Mouse (Mus musculus): ENCODE measurements at regions not wholly inside any gene's neighbourhood (a gene's known extent, or its start where the extent isn't known, plus 50 kb on each side); places are given as distances from the start of the nearest gene placed in this dataset.
A peak's percentile ranks its signal among the peaks of the same experiment; 100 is the strongest.

DNA sequence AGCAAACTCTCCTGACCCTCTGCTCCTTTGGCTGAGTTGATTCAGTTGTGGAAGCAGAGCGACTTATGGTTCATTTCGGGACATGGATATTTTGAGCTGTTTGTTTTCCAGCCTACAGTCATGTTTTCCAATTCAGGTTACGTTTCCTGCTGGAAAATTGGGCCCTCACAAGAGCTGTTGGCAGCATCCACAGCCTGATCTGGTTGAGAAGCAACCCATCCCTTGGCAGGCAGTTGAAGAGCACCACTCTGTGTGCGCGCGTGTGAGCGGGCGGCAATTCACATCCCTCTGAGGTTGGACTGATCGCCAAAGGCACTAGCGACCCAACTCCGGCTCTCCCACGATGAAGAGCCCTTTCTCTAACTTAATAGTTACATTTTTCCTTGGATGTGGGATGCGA, 457.1 kb downstream of the Tmem38b start:
- Histone ChIP-seq H3K9me3 (no peaks in the 10 kb centered on the region), H3K4me3 (no peak overlapping the region), H3K36me3 (no peaks in the 10 kb centered on the region), H3K27me3 (ENCODE audit: insufficient read depth, poor library complexity, severe bottlenecking) (no peaks in the 10 kb centered on the region), H3K4me1 (no peaks in the 10 kb centered on the region), H3K27ac (no peak overlapping the region)
- DNase-seq (ENCODE audit: low spot score), result no peak
- 91% methylated on average over 13 of the region's 13 CpGs for WGBS

DNA sequence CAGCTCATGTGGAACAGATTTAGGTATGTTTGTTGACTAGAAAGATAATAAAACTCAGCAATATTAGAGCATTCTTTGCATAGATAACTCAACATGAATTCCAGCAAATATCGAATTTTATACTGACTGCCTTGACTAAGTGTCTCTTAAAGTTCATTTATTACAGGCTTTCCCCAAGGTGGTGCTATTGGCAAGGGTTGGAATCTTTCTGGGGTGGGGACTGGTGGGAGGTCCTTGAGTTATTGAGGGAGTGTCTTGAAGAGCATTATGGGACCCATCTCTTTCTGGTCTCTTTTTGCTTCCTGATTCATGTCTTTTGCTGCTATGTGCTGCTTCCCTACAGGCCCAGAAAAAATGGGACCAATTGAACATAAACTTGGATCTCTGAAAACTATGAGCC, 488.0 kb downstream of the Tmem38b start:
- no peaks in the 10 kb centered on the region for H3K27me3 ChIP-seq (ENCODE audit: insufficient read depth, poor library complexity, severe bottlenecking)
- no peak for DNase-seq (ENCODE audit: low spot score)
- WGBS, result 78% methylated on average over 1 of the region's 1 CpGs
- no peak overlapping the region for H3K4me3 ChIP-seq
- H3K9me3 ChIP-seq, result no peaks in the 10 kb centered on the region
- H3K27ac ChIP-seq, result no peak overlapping the region
- no peaks in the 10 kb centered on the region for H3K36me3 ChIP-seq
- no peaks in the 10 kb centered on the region for H3K4me1 ChIP-seq

DNA sequence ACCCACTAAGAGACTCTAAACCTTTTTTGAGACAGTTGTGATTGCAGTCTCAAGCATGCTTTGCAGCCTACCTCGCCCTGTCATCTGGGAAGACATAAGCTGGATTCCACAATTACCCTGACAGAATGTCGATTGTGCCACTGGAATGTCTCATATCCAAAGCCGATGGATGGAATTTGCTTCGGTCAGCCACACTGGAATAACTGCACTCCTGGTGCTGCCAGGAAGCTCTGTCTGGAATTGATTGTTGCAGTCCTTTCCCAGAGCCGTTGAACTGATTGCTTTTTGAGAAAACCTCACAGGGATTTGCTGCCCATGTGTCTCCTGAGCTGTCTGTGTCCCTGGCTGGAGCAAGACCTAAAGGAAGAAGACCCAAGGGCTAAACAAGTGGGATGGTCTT, 499.0 kb downstream of the Tmem38b start:
- no peak for DNase-seq (ENCODE audit: low spot score)

DNA sequence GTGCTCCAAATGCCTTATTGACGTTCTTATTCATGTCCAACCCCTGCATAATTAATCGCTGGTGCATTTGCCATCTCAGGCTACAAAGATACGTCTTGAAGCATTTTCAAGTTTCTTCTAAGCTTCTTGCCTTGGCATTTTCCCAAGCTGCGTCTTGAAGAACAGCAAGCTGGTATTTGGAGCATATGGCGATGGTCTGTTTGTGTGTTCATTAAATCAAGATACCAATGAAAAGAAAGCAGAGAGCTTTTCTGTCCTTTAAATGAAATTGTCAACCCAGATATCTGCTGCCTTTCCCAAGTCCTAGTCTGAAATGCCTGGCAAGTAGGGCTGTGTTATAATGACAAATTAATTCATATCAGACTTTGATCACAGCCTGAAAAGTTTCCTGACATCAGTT, 502.4 kb downstream of the Tmem38b start:
- peaks cover 16% of the 10 kb centered on the region for H3K4me1 ChIP-seq
- H3K36me3 ChIP-seq, result no peaks in the 10 kb centered on the region
- H3K9me3 ChIP-seq, result no peaks in the 10 kb centered on the region
- 83% methylated on average over 5 of the region's 5 CpGs for WGBS
- H3K27ac ChIP-seq, result no peak overlapping the region
- no peak overlapping the region for H3K4me3 ChIP-seq
- DNase-seq (ENCODE audit: low spot score), result no peak
- H3K27me3 ChIP-seq (ENCODE audit: insufficient read depth, poor library complexity, severe bottlenecking), result no peaks in the 10 kb centered on the region

More for the DNA sequence above, 499.0 kb downstream of the Tmem38b start:
- 0 out of 2 replicates have a peak overlapping the region, but pooled peaks have one; percentile 16 for H3K27ac ChIP-seq
- H3K4me3 ChIP-seq, result no peak overlapping the region
- no peaks in the 10 kb centered on the region for H3K27me3 ChIP-seq (ENCODE audit: insufficient read depth, poor library complexity, severe bottlenecking)
- no peaks in the 10 kb centered on the region for H3K9me3 ChIP-seq
- 0 out of 2 replicates have a peak, but pooled peaks cover 7% of the 10 kb centered on the region for H3K4me1 ChIP-seq
- WGBS, result 41% methylated on average over 5 of the region's 5 CpGs
- no peaks in the 10 kb centered on the region for H3K36me3 ChIP-seq

DNA sequence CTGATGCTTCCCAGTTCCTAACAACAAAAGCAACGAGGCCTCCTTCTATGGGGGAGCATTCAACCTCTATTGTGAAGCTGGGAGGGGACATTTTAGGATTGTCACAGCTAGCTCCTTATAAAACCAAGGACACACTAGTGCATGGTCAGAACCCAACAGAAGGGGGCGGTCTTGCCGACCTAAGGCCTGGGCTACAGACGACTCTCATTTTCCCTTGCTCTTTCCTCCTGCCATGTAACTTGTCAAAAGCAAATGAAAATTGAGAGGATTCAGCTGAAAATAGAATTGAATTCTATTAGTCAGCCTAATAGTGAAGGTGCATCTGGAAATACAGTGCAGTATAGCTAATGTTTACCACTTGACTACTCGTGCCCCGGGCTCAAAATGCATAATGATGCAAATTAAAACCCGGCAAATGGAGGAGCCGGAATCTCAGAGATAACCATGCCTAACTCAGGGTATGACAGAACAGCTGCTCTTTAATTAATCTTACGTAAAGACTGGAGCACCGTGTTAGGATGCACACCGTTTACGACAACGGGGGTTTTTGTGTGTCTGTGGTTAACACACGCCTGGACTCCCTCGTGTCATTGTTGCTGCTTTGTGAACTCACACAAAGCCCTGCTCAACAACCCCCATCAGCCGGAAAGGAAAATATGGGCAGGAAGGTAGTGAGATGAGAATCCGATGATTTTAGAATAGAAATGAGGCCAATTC, 503.0 kb downstream of the Tmem38b start:
- H3K9me3 ChIP-seq, result no peaks in the 10 kb centered on the region
- H3K27me3 ChIP-seq (ENCODE audit: insufficient read depth, poor library complexity, severe bottlenecking), result no peaks in the 10 kb centered on the region
- H3K4me1 ChIP-seq, result peaks cover 16% of the 10 kb centered on the region
- H3K36me3 ChIP-seq, result no peaks in the 10 kb centered on the region
- H3K27ac ChIP-seq, result no peak overlapping the region
- DNase-seq (ENCODE audit: low spot score), result no peak
- no peak overlapping the region for H3K4me3 ChIP-seq
- 84% methylated on average over 17 of the region's 17 CpGs for WGBS

DNA sequence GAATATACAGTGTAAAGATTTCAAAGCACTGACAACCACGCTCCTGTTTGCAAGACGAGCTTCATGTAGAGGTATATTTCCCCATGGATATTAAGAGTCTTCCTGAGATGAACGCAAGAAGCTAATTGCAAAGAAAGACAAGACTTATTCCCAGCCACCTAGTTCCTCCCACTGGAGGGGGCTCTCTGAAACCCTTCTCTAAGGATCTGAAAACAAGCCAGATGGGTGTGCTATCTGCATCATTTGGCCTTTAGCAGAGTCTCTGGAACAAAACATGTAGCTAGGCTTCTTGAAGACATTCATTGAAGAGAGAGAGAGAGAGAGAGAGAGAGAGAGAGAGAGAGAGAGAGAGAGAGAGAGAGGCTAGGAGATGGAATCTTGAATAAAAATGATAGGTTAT, 504.8 kb downstream of the Tmem38b start:
- 83% methylated on average over 3 of the region's 3 CpGs for WGBS
- Histone ChIP-seq H3K4me1 (peaks cover 8% of the 10 kb centered on the region), H3K27me3 (ENCODE audit: insufficient read depth, poor library complexity, severe bottlenecking) (no peaks in the 10 kb centered on the region), H3K4me3 (no peak overlapping the region), H3K9me3 (no peaks in the 10 kb centered on the region), H3K27ac (no peak overlapping the region), H3K36me3 (no peaks in the 10 kb centered on the region)
- no peak for DNase-seq (ENCODE audit: low spot score)

DNA sequence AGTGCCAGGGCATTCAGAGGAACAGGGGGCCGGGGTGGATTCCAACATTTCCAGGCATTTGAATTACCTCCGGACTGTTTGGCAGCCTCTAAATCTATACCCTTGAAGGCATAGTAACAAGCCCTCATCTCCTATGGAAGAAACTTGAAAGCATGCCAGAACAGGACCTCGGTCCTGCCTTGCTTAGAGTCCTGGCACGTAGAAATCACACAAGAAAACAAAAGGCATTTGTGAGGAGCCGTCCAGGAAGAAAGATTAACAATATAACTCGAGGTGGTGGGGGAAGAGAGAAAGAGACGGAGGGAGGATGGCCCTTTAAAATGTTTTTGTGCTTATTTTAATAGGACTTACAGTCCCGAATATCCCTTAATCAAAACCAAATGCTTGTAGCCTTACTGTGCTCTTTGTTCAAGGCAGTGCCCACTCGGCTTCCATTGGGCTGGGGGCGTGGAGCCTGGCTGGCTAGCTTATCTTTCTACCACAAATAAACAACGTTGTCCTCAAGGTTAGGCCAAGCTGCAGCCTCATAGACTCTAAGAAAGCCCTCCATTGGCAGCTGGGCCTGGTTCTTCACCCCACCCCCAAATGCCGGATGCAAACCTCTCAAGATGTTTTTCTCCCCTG, 505.9 kb downstream of the Tmem38b start:
- Histone ChIP-seq H3K36me3 (no peaks in the 10 kb centered on the region), H3K4me3 (no peak overlapping the region), H3K9me3 (no peaks in the 10 kb centered on the region), H3K4me1 (peaks cover 8% of the 10 kb centered on the region), H3K27ac (peak overlapping the region; percentile 69), H3K27me3 (ENCODE audit: insufficient read depth, poor library complexity, severe bottlenecking) (no peaks in the 10 kb centered on the region)
- no peak for DNase-seq (ENCODE audit: low spot score)
- 33% methylated on average over 12 of the region's 12 CpGs for WGBS

DNA sequence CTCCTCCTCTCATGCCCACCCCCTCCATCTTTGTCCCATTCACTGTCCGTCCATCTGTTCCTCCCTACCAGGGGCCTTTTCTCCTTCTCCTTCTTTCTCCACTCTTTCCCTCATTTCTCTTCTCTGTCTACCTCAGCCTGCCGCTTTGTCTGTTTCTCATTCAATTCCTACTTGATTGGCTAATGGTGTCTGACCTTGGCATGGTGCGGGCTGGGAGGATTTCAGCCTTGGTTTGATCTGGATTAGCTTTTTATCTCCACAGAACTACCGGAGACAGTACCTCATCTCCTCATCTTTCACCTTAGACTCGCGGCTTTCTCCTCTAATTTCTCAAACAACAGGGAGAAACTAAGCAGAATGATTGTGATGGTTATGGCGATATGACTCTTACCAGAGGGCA, 506.4 kb downstream of the Tmem38b start:
- no peaks in the 10 kb centered on the region for H3K27me3 ChIP-seq (ENCODE audit: insufficient read depth, poor library complexity, severe bottlenecking)
- no peaks in the 10 kb centered on the region for H3K9me3 ChIP-seq
- no peak for DNase-seq (ENCODE audit: low spot score)
- H3K36me3 ChIP-seq, result no peaks in the 10 kb centered on the region
- H3K4me1 ChIP-seq, result peaks cover 8% of the 10 kb centered on the region
- H3K27ac ChIP-seq, result peak overlapping the region; percentile 69
- no peak overlapping the region for H3K4me3 ChIP-seq
- 79% methylated on average over 7 of the region's 7 CpGs for WGBS

DNA sequence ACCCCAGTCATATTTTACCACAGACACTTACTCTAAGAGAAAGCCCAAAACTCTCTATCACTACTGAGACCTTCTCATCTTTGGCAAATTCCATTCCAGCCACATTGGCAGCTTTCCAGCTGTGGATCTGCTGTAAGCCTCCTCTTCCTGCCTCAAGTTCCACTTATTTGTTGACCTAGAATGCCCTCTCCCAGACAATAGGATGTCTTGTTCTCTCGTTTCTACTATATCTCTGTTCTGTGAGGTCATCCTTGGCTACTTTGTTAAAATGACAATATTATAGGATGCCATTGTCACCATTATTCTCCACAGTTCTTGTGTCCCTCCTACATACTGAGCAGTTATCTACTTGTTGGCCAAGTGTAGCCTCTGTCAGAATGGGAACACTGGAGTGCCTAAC, 512.7 kb downstream of the Tmem38b start:
- Histone ChIP-seq H3K36me3 (no peaks in the 10 kb centered on the region), H3K9me3 (no peaks in the 10 kb centered on the region), H3K4me3 (no peak overlapping the region), H3K27me3 (ENCODE audit: insufficient read depth, poor library complexity, severe bottlenecking) (no peaks in the 10 kb centered on the region), H3K27ac (no peak overlapping the region), H3K4me1 (peaks cover 11% of the 10 kb centered on the region; the same call in 1 of the 2 replicates)
- 50% methylated on average over 1 of the region's 1 CpGs for WGBS
- DNase-seq (ENCODE audit: low spot score), result no peak

DNA sequence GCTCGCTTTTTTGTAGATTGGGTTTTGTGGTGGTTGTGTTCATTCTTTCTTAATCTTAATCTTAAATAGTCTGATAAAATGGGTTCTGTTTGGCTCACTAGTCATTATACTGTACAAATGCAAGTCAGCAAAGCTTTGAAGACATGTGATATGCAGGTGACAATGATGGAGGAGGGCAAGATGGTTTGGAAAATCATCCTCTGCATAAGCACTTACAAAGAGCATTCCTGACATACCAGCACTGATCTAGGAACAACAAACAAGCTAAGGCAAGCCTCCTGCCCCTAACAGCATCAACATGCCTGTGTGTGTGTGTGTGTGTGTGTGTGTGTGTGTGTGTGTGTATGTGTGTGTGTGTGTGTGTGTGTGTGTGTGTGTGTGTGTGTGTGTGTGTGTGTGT, 514.3 kb downstream of the Tmem38b start:
- WGBS, result 67% methylated on average over 1 of the region's 1 CpGs

DNA sequence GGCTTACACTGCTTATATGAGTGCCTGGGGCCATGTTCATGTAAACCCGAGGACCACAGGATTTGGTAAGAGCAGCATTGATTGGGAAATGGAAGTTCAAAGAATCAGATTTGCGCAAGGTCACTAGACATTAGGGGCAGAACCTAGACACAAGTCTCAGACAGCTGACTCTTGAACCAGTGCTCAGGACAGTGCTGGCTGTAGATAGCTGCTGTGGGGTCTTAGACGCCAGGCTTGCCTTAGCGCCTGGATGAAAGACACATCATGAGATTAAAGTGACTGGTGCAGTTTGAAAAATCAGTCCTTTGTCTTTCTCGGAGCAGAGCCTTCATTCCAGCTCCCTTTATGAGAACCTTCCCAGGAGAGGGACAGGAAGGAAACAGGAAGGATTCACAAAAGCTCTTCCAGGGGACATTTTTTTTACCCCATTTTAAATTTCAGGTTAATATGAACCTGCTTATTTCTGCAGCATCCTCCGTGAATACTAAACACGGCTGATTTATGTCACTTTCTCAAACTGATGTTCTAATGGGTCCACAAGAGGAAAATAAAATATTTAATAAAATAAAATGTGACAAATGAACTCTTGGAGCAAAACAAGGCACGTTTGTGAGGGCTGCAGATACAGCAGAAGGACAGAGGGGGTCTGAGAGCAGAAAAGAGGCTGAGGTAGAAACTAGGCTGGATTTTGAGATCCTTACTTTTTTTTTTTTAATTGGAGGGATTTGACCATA, 528.0 kb downstream of the Tmem38b start:
- no peak overlapping the region for H3K27ac ChIP-seq
- no peaks in the 10 kb centered on the region for H3K27me3 ChIP-seq (ENCODE audit: insufficient read depth, poor library complexity, severe bottlenecking)
- no peak for DNase-seq (ENCODE audit: low spot score)
- H3K4me1 ChIP-seq, result no peaks in the 10 kb centered on the region
- no peak overlapping the region for H3K4me3 ChIP-seq
- no peaks in the 10 kb centered on the region for H3K36me3 ChIP-seq
- 77% methylated on average over 8 of the region's 8 CpGs for WGBS
- no peaks in the 10 kb centered on the region for H3K9me3 ChIP-seq

More for the DNA sequence above, 514.3 kb downstream of the Tmem38b start:
- Histone ChIP-seq H3K27ac (no peak overlapping the region), H3K9me3 (no peaks in the 10 kb centered on the region), H3K27me3 (ENCODE audit: insufficient read depth, poor library complexity, severe bottlenecking) (no peaks in the 10 kb centered on the region; the same call in 1 of the 2 replicates), H3K4me3 (no peak overlapping the region), H3K36me3 (no peaks in the 10 kb centered on the region), H3K4me1 (peaks cover 11% of the 10 kb centered on the region; the same call in 1 of the 2 replicates)
- DNase-seq (ENCODE audit: low spot score), result no peak

DNA sequence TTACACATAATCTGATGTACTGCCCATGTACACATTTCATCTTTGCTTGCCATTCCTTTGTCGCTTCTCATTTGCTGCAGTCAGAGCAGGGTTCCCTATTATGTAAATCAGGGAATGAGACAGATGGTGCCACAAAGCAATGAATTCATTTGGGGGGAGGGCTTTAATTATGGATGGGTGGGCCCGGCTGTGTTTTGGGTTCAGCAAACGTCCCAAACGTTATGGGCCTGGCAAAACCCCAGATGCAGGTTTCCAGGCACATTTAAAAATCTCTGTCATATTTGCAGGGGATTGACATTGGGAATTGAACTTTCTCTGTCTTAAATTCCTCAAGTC, 528.5 kb downstream of the Tmem38b start:
- DNase-seq (ENCODE audit: low spot score), result no peak
- Histone ChIP-seq H3K9me3 (no peaks in the 10 kb centered on the region), H3K4me3 (no peak overlapping the region), H3K27me3 (ENCODE audit: insufficient read depth, poor library complexity, severe bottlenecking) (no peaks in the 10 kb centered on the region), H3K4me1 (no peaks in the 10 kb centered on the region), H3K27ac (no peak overlapping the region), H3K36me3 (no peaks in the 10 kb centered on the region)
- 75% methylated on average over 4 of the region's 4 CpGs for WGBS

DNA sequence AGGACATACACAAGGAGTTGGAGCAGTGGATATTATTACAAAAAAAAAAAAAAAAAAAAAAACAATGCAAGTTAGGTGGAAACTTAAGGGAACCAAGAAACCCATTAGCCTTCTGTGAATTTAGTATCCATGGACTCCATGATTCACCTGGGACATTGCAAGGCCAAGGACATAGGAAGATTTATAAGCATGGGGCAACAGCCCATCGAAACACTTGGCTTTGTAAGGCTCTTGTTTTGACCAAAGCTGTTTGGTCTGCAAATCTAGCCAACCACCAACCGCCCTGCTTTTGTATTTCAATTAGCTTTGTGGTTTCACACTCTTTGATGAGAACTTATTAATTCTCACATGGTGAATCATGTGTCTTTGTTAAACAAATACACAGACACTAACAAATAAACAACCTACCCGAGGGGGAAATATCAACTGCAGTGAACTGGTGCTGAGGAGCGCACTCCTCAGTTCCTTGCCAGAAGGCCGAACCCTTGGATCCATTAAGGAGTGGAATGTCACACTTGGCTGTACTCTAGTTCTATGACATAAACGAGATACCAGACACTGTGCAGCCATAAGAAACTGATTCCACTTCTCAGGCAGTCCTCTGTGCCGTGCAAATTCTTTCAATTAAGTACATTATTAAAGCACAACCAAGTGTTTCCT, 529.7 kb downstream of the Tmem38b start:
- Histone ChIP-seq H3K9me3 (no peaks in the 10 kb centered on the region), H3K4me3 (no peak overlapping the region), H3K27me3 (ENCODE audit: insufficient read depth, poor library complexity, severe bottlenecking) (no peaks in the 10 kb centered on the region), H3K4me1 (no peaks in the 10 kb centered on the region), H3K36me3 (no peaks in the 10 kb centered on the region), H3K27ac (no peak overlapping the region)
- 59% methylated on average over 7 of the region's 7 CpGs for WGBS
- DNase-seq (ENCODE audit: low spot score), result no peak

Data from heart, embryonic 10.5 days (tissue).